16 mouse cellular contexts compared by ENCODE assay signal in the genomic region with DNA sequence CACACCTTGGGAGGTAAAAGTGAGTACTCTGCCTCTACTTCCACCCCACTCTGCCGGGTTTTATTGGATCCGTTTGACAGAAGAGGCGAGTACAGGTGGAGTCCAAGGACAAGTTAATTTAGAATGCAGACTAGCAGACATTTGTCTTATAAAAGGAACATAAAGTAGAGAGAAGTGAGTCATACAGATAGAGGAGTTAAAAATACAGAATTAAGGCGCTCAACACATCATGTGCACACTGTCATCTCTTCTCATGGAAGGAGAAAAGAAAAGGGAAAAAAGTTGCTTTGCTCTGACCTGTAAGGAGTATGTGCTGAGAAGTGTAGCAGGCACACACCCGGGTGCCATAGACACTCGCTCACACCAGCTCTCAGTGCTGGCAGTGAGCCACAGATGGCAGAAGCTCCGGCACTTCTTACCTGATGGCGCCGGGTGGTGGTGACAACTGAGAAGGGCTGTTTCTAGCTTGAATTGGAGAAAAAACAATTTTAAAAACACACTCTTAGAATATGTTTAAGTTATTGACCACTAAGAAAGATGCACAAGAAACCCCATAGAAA.
DNase-seq lines count a peak whose midpoint lies in the region; ATAC-seq lines count a peak whose summit lies in the region.
"Had no signal": no experiment of that assay in that cellular context is flagged by ENCODE, and none has a peak within 500 bp of the region (broad histone marks: within the 10 kb centered on the region; RNA-seq: fewer than 3 reads in every experiment).

No protein-coding gene starts in this region.

- no peak for DNase-seq in forebrain, embryonic 11.5 days (ENCODE audit: low spot score)
- peak; percentile 53 for DNase-seq in left cerebral cortex, postnatal 4 days
- DNase-seq in left cerebral cortex, postnatal 14 days (ENCODE audit: low spot score in 2 of 2), result no peak
- peak; percentile 83 for DNase-seq in cerebellum, adult 9-11 months
- no peak for DNase-seq in lung, postnatal 25 days (ENCODE audit: low spot score)
- DNase-seq: kidney, postnatal 14 days; layer of hippocampus, adult 9-11 months; lung, adult 2 months had no signal

- no peaks in the 10 kb centered on the region for H3K36me3 ChIP-seq in forebrain, embryonic 15.5 days
- H3K36me3 ChIP-seq in forebrain, embryonic 11.5 days (ENCODE audit: control insufficient read depth, insufficient read depth, low read length), result no peaks in the 10 kb centered on the region
- H3K36me3 ChIP-seq: heart, embryonic 15.5 days; hindbrain, embryonic 13.5 days had no signal

- no peak overlapping the region for H3K9ac ChIP-seq in forebrain, embryonic 15.5 days (replicated peaks)
- no peak overlapping the region for H3K9ac ChIP-seq in forebrain, embryonic 11.5 days (ENCODE audit: low read length)
- H3K9ac ChIP-seq: heart, embryonic 15.5 days; hindbrain, embryonic 13.5 days had no signal

- no peaks in the 10 kb centered on the region for H3K4me1 ChIP-seq in forebrain, embryonic 15.5 days
- H3K4me1 ChIP-seq in forebrain, embryonic 11.5 days (replicated peaks; ENCODE audit: control insufficient read depth, insufficient read depth, low read length), result no peaks in the 10 kb centered on the region
- H3K4me1 ChIP-seq: heart, embryonic 15.5 days; hindbrain, embryonic 13.5 days had no signal

- 67% methylated on average over 9 of the region's 9 CpGs for WGBS in forebrain, embryonic 15.5 days
- 90% methylated on average over 9 of the region's 9 CpGs for WGBS in forebrain, embryonic 11.5 days

- no peaks in the 10 kb centered on the region for H3K27me3 ChIP-seq in forebrain, embryonic 15.5 days
- no peaks in the 10 kb centered on the region for H3K27me3 ChIP-seq in forebrain, embryonic 11.5 days (ENCODE audit: control insufficient read depth, insufficient read depth, low read length)
- H3K27me3 ChIP-seq: heart, embryonic 15.5 days; hindbrain, embryonic 13.5 days had no signal

- H3K9me3 ChIP-seq in forebrain, embryonic 15.5 days, result no peaks in the 10 kb centered on the region
- H3K9me3 ChIP-seq in forebrain, embryonic 11.5 days (ENCODE audit: control insufficient read depth, low read length), result no peaks in the 10 kb centered on the region
- H3K9me3 ChIP-seq: heart, embryonic 15.5 days; hindbrain, embryonic 13.5 days had no signal

- no peak overlapping the region for H3K27ac ChIP-seq in forebrain, embryonic 15.5 days (replicated peaks)
- no peak overlapping the region for H3K27ac ChIP-seq in forebrain, embryonic 11.5 days (ENCODE audit: low read depth, low read length)
- H3K27ac ChIP-seq: heart, embryonic 15.5 days; hindbrain, embryonic 13.5 days; macrophage had no signal

- 0 out of 2 replicates have a peak, but pooled peaks have one; percentile 48 for ATAC-seq in forebrain, embryonic 15.5 days (replicated peaks)
- no peak for ATAC-seq in forebrain, embryonic 11.5 days (replicated peaks; ENCODE audit: low FRiP score)
- ATAC-seq in megakaryocyte progenitor cell, adult 5-6 weeks (replicated peaks; ENCODE audit: poor library complexity), result no peak
- ATAC-seq: activated CD4-positive, CD25-positive, alpha-beta regulatory T cell, adult 4 months; intestine, postnatal 0 days; midbrain, embryonic 16.5 days had no signal

- H3K4me2 ChIP-seq in forebrain, embryonic 15.5 days (replicated peaks), result no peak overlapping the region
- H3K4me2 ChIP-seq in forebrain, embryonic 11.5 days (ENCODE audit: low read depth, low read length, severe bottlenecking), result no peak overlapping the region
- H3K4me2 ChIP-seq: heart, embryonic 15.5 days; hindbrain, embryonic 13.5 days had no signal

- intact Hi-C loops in left cerebral cortex, postnatal 4 days (cut with DNase I), result no loop called here
- intact Hi-C loops in left cerebral cortex, postnatal 14 days (cut with DNase I), result no loop called here

- no peak overlapping the region for H3K4me3 ChIP-seq in forebrain, embryonic 15.5 days
- no peak overlapping the region for H3K4me3 ChIP-seq in forebrain, embryonic 11.5 days (ENCODE audit: low read depth, low read length)
- H3K4me3 ChIP-seq: heart, embryonic 15.5 days; hindbrain, embryonic 13.5 days had no signal

Comparison
In these comparisons a context has a peak if more than half of its experiments do, and no peak if none do; other contexts are left out.
1. DNase-seq: peak in left cerebral cortex, postnatal 4 days (single experiment) and cerebellum, adult 9-11 months (single experiment); none in forebrain, embryonic 11.5 days (single experiment), left cerebral cortex, postnatal 14 days (0 of 2) and lung, postnatal 25 days (single experiment).